Mouse (Mus musculus) limb, embryonic 12.5 days (tissue): Measurements from ENCODE around the gene S100a14. TPM values are rescaled to one million over a fixed set of nuclear protein-coding genes. Genes with fewer than 3 reads are reported as not detected.

Source experiments
- ATAC-seq: fragments of 200-750 bp; cut with Nextera tagmentation; 2 replicates; pipeline ENCODE4 v1.8.0; 2017; ENCODE audit warnings: low read depth, moderate TSS enrichment; ENCODE audit not compliant: insufficient number of reproducible peaks, insufficient read depth, low FRiP score, low TSS enrichment
- H3K27ac ChIP-seq: fragments of 300-500 bp; sonication (generic); 2 replicates; pipeline ENCODE4 v1.5.1; 2016; ENCODE audit warnings: mild to moderate bottlenecking, moderate library complexity
- H3K27me3 ChIP-seq: fragments of 300-500 bp; sonication (generic); 2 replicates; pipeline ENCODE4 v1.6.1; 2016; ENCODE audit warnings: mild to moderate bottlenecking, moderate library complexity
- H3K36me3 ChIP-seq: fragments of 300-500 bp; sonication (generic); 2 replicates; pipeline ENCODE4 v1.6.1; 2016; ENCODE audit warnings: mild to moderate bottlenecking, moderate library complexity
- H3K4me1 ChIP-seq: fragments of 300-500 bp; sonication (generic); replicated peaks from 2 replicates; pipeline ENCODE4 v1.6.1; 2016
- H3K4me2 ChIP-seq: fragments of 300-500 bp; sonication (generic); 2 replicates; pipeline ENCODE4 v1.6.1; 2016; ENCODE audit warnings: mild to moderate bottlenecking, moderate library complexity
- H3K4me3 ChIP-seq: fragments of 300-500 bp; sonication (generic); replicated peaks from 2 replicates; pipeline ENCODE4 v1.5.1; 2016; ENCODE audit warnings: mild to moderate bottlenecking
- H3K9ac ChIP-seq: fragments of 300-500 bp; sonication (generic); replicated peaks from 2 replicates; pipeline ENCODE4 v1.6.1; 2016; ENCODE audit warnings: mild to moderate bottlenecking, moderate library complexity
- H3K9me3 ChIP-seq: fragments of 300-500 bp; sonication (generic); 2 replicates; pipeline ENCODE4 v1.6.1; 2016; ENCODE audit warnings: mild to moderate bottlenecking, moderate library complexity
- WGBS: fragments of 180-500 bp; shearing (Covaris S2); methylation state at CpG from one replicate; pipeline ENCODE4 v1.1.7; 2016; 5-methylcytosine and 5-hydroxymethylcytosine counted together
- polyA plus RNA-seq: library from polyadenylated mRNA; unstranded; fragments of >200 nt; fragmentation: Nextera tagmentation; extraction: Ambion mirVana; gene quantifications from 2 replicates; pipeline ENCODE4 v1.2.1, GENCODE M21; 2016

Gene S100a14
- polyA plus RNA-seq, 1 experiment from 2014 or later, result 0.20 TPM

- no peak overlapping the region for H3K27ac ChIP-seq
- no peak for ATAC-seq
- H3K4me3 ChIP-seq, result no peak overlapping the region
- H3K36me3 ChIP-seq, result no peaks in the 10 kb centered on the region
- H3K4me1 ChIP-seq, result no peaks in the 10 kb centered on the region
- H3K9me3 ChIP-seq, result no peaks in the 10 kb centered on the region
- no peaks in the 10 kb centered on the region for H3K27me3 ChIP-seq
- no peak overlapping the region for H3K9ac ChIP-seq
- 69% methylated on average over 5 of the region's 5 CpGs for WGBS
- no peak overlapping the region for H3K4me2 ChIP-seq
Observed at GRCm38 (mm10) chr3:90555954-90556353, 29.3 kb downstream of the S100a14 start.

DNA sequence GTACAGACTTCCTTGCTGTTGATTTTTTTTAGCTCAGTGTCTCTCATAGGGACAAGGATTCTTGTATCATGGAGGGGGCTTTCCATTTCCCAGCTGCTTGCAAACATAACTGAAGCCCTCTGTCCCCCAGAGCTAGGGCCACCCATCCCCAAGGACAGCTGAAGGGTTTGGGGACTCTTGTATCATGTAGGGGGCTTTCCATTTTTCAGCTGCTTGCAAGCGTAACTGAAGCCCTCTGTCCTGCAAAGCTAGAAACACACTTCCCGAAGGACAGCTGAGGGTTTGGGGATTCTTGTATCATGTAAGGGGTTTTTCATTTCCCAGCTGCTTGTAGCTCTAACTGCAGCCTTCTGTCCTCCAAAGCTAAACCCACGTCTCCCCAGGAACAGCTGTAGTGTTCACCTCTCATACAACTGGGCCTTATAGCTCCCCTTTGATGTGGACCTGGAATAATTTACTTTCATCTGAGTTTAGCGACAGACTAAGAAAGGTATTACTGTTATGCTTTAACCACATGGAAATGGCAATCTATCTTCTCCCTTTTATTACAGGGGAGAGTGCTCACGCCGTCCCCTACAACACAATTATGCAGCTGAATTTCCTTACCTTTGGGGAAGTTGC, 33.5 kb downstream of the S100a14 start, which contains the start of gene S100a3:
TSS of gene S100a3 (plus strand) at position 571 of the 621 bp plus-strand sequence.
- Histone ChIP-seq H3K4me1 (no peaks in the 10 kb centered on the region), H3K27me3 (no peaks in the 10 kb centered on the region), H3K4me2 (no peak within 1 kb of the TSS), H3K4me3 (no peak within 1 kb of the TSS), H3K9ac (no peak within 1 kb of the TSS), H3K27ac (no peak within 1 kb of the TSS), H3K36me3 (no peaks in the 10 kb centered on the region), H3K9me3 (no peaks in the 10 kb centered on the region)
- WGBS, result 61% methylated on average over 6 of the region's 6 CpGs
- no peak for ATAC-seq

DNA sequence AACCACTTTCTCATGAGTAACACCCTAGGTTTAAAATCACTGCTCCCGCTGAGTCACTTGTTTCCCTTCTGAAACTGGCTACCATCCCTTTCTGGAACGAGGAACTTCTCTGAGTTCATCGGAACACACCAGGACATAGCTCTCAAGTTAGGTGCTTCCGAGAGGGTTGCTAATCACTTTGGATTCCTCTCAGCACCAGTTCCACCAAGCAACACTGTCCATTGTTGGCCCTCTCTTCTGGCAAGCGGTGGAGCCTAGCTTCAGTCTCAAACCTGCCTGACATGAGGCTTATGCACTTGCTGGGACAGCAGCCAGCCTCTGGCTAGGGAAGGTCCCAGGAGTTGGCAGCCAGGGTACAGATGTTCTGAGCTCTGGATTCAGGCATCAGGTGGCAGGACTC, 48.0 kb downstream of the S100a14 start:
- no peak overlapping the region for H3K4me2 ChIP-seq
- WGBS, result 83% methylated on average over 5 of the region's 5 CpGs
- ATAC-seq, result no peak

GRCm38 (mm10) chr3:90575320-90575719, 48.7 kb downstream of the S100a14 start:
- no peak overlapping the region for H3K4me3 ChIP-seq
- no peaks in the 10 kb centered on the region for H3K27me3 ChIP-seq
- no peaks in the 10 kb centered on the region for H3K36me3 ChIP-seq
- peaks cover 6% of the 10 kb centered on the region for H3K4me1 ChIP-seq
- no peaks in the 10 kb centered on the region for H3K9me3 ChIP-seq
- WGBS, result 88% methylated on average over 3 of the region's 3 CpGs
- no peak for ATAC-seq
- H3K27ac ChIP-seq, result no peak overlapping the region
- no peak overlapping the region for H3K4me2 ChIP-seq
- no peak overlapping the region for H3K9ac ChIP-seq

More for the DNA sequence above, 48.0 kb downstream of the S100a14 start:
- H3K9me3 ChIP-seq, result no peaks in the 10 kb centered on the region
- H3K36me3 ChIP-seq, result no peaks in the 10 kb centered on the region
- no peak overlapping the region for H3K27ac ChIP-seq
- peaks cover 5% of the 10 kb centered on the region for H3K4me1 ChIP-seq
- H3K27me3 ChIP-seq, result no peaks in the 10 kb centered on the region
- no peak overlapping the region for H3K9ac ChIP-seq
- H3K4me3 ChIP-seq, result no peak overlapping the region

DNA sequence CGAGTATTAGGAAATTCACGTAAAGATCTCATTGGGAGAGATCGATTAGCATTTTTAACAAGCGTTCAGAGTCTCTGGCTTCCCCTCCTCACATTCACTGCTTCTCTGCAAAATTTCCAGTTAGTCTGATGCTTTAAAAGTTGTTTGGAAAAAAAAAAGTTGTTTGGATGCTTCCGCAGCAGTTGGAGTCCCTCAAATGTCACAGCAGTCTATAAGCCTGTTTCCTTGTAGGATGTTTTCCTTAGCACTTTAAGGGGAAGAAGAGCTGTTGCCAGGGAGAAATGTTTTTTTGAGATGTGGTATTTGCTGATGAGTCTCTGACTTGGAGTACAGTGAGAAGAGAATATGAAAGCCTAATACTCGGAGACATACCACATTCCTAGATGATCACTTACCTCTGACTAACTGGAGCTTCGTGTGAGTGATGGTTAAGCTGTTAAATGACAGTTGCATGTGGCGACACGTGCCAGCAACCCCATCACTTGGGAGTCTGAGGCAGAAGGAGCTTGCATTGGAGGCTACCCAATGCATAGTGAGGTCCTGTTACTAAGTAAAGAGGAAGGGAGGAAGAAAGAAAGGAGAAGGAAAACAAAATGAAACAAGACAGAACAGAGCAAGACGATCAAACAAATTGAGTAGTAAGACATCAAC, 49.8 kb downstream of the S100a14 start:
- Histone ChIP-seq H3K4me3 (no peak overlapping the region), H3K27ac (no peak overlapping the region), H3K9me3 (no peaks in the 10 kb centered on the region), H3K9ac (no peak overlapping the region), H3K4me1 (peaks cover 6% of the 10 kb centered on the region), H3K36me3 (no peaks in the 10 kb centered on the region), H3K4me2 (no peak overlapping the region), H3K27me3 (no peaks in the 10 kb centered on the region)
- 73% methylated on average over 10 of the region's 10 CpGs for WGBS
- no peak for ATAC-seq

Other genes with a start within 250 kb of the S100a14 start
- gene Gatad2b, start 233.7 kb upstream of the S100a14 start, polyA plus RNA-seq, result 17.7 and 19.5 TPM in 2 replicates
- gene Slc27a3, start 136.9 kb upstream of the S100a14 start, polyA plus RNA-seq, result 43.6 and 43.8 TPM in 2 replicates
- 43.4 and 44.5 TPM in 2 replicates for gene Ints3, start 93.2 kb upstream of the S100a14 start, polyA plus RNA-seq
- gene Npr1, start 61.0 kb upstream of the S100a14 start, polyA plus RNA-seq, result 2.7 and 3.8 TPM in 2 replicates
- gene Ilf2, start 50.7 kb upstream of the S100a14 start, polyA plus RNA-seq, result 329 and 362 TPM in 2 replicates
- 66.2 and 71.3 TPM in 2 replicates for gene Snapin, start 35.8 kb upstream of the S100a14 start, polyA plus RNA-seq
- 210 and 213 TPM in 2 replicates for gene Chtop, start 17.4 kb upstream of the S100a14 start, polyA plus RNA-seq
- 7.3 and 8.3 TPM in 2 replicates for gene S100a1, start 12.5 kb upstream of the S100a14 start, polyA plus RNA-seq
- 19.8 and 20.1 TPM in 2 replicates for gene S100a13, start 12.4 kb upstream of the S100a14 start, polyA plus RNA-seq
- gene S100a16, start 10.4 kb downstream of the S100a14 start, polyA plus RNA-seq, result 39.6 and 43.7 TPM in 2 replicates
- gene S100a3, start 33.7 kb downstream of the S100a14 start, polyA plus RNA-seq, result 0.06 and 0.16 TPM in 2 replicates
- not detected in 2 replicates for gene S100a2, start 63.4 kb downstream of the S100a14 start, polyA plus RNA-seq
- not detected in 2 replicates for gene Gm42674, start 75.0 kb downstream of the S100a14 start, polyA plus RNA-seq
- 3.5 and 4.7 TPM in 2 replicates for gene S100a4, start 76.9 kb downstream of the S100a14 start, polyA plus RNA-seq
- not detected in 2 replicates for gene S100a5, start 81.7 kb downstream of the S100a14 start, polyA plus RNA-seq
- gene S100a6, start 86.0 kb downstream of the S100a14 start, polyA plus RNA-seq, result 25.4 and 30.1 TPM in 2 replicates
- gene S100a7a, start 127.2 kb downstream of the S100a14 start, polyA plus RNA-seq, result 0.17 TPM in 1 of 2 replicates, not detected in the other
- gene S100a8, start 142.1 kb downstream of the S100a14 start, polyA plus RNA-seq, result 7.1 and 7.3 TPM in 2 replicates
- 3.3 and 3.8 TPM in 2 replicates for gene S100a9, start 168.9 kb downstream of the S100a14 start, polyA plus RNA-seq
- not detected in 2 replicates for gene Pglyrp4, start 200.1 kb downstream of the S100a14 start, polyA plus RNA-seq